Mouse (Mus musculus) ES-Bruce4 (cell line): ENCODE data around the gene Slc37a1.

Experiments used
- CTCF ChIP-seq: IDR thresholded peaks from one replicate; pipeline ENCODE4 v1.8.1; 2011; ENCODE audit warnings: low read depth, low read length
- EP300 ChIP-seq: IDR thresholded peaks from 2 replicates; pipeline ENCODE4 v1.6.1; 2011; ENCODE audit warnings: low read depth, low read length; ENCODE audit not compliant: insufficient read depth
- POLR2A ChIP-seq: IDR thresholded peaks from one replicate; pipeline ENCODE4 v1.8.1; 2011; ENCODE audit warnings: low read length; ENCODE audit not compliant: insufficient read depth

GRCm38 (mm10) chr17:31370931-31371330 is 84.3 kb downstream of the Slc37a1 start:
- no peak for TF ChIP-seq CTCF
- TF ChIP-seq POLR2A: no peak
- TF ChIP-seq EP300: no peak
